Mouse (Mus musculus) heart, adult 2 months (tissue): ENCODE measurements at regions not wholly inside any gene's neighbourhood (a gene's known extent, or its start where the extent isn't known, plus 50 kb on each side); places are given as distances from the start of the nearest gene placed in this dataset.

Source experiments
- CTCF ChIP-seq: fragments of 200-600 bp; IDR thresholded peaks from 2 replicates; pipeline ENCODE4 v1.8.1; 2022; ENCODE audit warnings: antibody characterized with exemption, mild to moderate bottlenecking, moderate library complexity
- EP300 ChIP-seq: fragments of 200-500 bp; IDR thresholded peaks from 2 replicates; pipeline ENCODE4 v1.6.1; 2011; ENCODE audit warnings: low read depth, low read length, control low read depth; ENCODE audit not compliant: insufficient read depth
- POLR2A ChIP-seq: fragments of 200-500 bp; IDR thresholded peaks from 2 replicates; pipeline ENCODE4 v1.6.1; 2011; ENCODE audit warnings: mild to moderate bottlenecking, low read depth, low read length, control low read depth; ENCODE audit not compliant: insufficient read depth

DNA sequence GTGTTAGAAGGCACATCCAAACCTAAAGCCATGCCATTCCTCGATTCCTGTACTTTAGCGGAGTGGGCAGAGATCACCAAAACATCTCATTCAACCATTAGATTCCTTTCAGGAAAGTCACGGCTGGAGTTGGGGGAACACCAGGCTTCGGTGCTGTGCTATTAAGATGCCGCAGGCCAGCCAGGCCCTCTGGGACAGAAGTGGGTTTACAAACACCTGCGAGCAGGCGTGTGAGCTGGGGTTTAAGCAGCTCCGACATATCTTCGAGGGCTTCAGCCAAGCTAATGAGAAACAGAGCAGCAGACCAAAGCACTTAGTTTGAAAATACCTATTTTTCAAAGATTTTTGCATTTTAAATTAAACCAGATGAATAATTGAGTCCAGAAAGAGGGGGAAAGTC, 183.2 kb upstream of the 2610301B20Rik start:
- no peak for TF ChIP-seq EP300
- TF ChIP-seq POLR2A = no peak
- TF ChIP-seq CTCF = no peak
